Mouse (Mus musculus) liver, adult 2 months (tissue): ENCODE results near the gene Fam83b. TPM values are rescaled to one million over a fixed set of nuclear protein-coding genes. Genes with fewer than 3 reads are reported as not detected.

Experiments used
- DNase-seq: peaks from one replicate; pipeline ENCODE4 v3.0.0-alpha.2; 2011; ENCODE audit warnings: low read depth, low spot score; ENCODE audit errors: extremely low read depth
- H3K27ac ChIP-seq: fragments of 200-500 bp; replicated peaks from 2 replicates; pipeline ENCODE4 v1.5.1; 2012; ENCODE audit warnings: low read depth, mild to moderate bottlenecking, control low read depth, inconsistent platforms, low read length; ENCODE audit not compliant: insufficient read depth
- H3K27me3 ChIP-seq: fragments of 200-500 bp; 2 replicates; pipeline ENCODE4 v1.6.1; 2012; ENCODE audit warnings: mild to moderate bottlenecking, moderate library complexity, low read length, inconsistent platforms; ENCODE audit not compliant: control insufficient read depth, insufficient read depth
- H3K36me3 ChIP-seq: fragments of 200-500 bp; 2 replicates; pipeline ENCODE4 v1.6.1; 2012; ENCODE audit warnings: low read length, inconsistent platforms; ENCODE audit not compliant: control insufficient read depth, insufficient read depth
- H3K4me1 ChIP-seq: fragments of 200-500 bp; 2 replicates; pipeline ENCODE4 v1.6.1; 2011; ENCODE audit warnings: low read length; ENCODE audit not compliant: control insufficient read depth, insufficient read depth
- H3K4me3 ChIP-seq: fragments of 200-500 bp; 2 replicates; pipeline ENCODE4 v1.5.1; 2011; ENCODE audit warnings: low read depth, mild to moderate bottlenecking, control low read depth, low read length, moderate library complexity; ENCODE audit not compliant: insufficient read depth
- H3K79me2 ChIP-seq: fragments of 200-500 bp; 2 replicates; pipeline ENCODE4 v1.6.1; 2012; ENCODE audit warnings: inconsistent platforms, mild to moderate bottlenecking, low read length, moderate library complexity; ENCODE audit not compliant: control insufficient read depth, insufficient read depth
- H3K9ac ChIP-seq: fragments of 200-500 bp; 2 replicates; pipeline ENCODE4 v1.6.1; 2012; ENCODE audit warnings: low read depth, mild to moderate bottlenecking, control low read depth, inconsistent platforms, low read length
- CTCF ChIP-seq: fragments of 200-500 bp; IDR thresholded peaks from 2 replicates; pipeline ENCODE4 v1.5.1; 2011; ENCODE audit warnings: low read depth, low read length, control low read depth
- POLR2A ChIP-seq: fragments of 200-500 bp; IDR thresholded peaks from 2 replicates; pipeline ENCODE4 v1.6.1; 2011; ENCODE audit warnings: low read length, control low read depth; ENCODE audit not compliant: insufficient read depth; ENCODE audit errors: extremely low read depth
- WGBS: fragments of 180-500 bp; shearing (Covaris S2); methylation state at CpG from one replicate; pipeline ENCODE4 v1.1.7; 2018; 5-methylcytosine and 5-hydroxymethylcytosine counted together
- polyA plus RNA-seq: library from polyadenylated mRNA; depleted of rRNA; stranded (reverse); fragments of >200 nt; gene quantifications from 2 replicates; pipeline ENCODE4 v1.2.3, GENCODE M21; 2012; rRNA removed
- total RNA-seq: library from RNA; depleted of rRNA; stranded (reverse); fragments of >200 nt; gene quantifications from 2 replicates; pipeline ENCODE4 v1.2.3, GENCODE M21; 2014; rRNA removed

Fam83b gene
- total and polyA plus RNA-seq, 2 experiments = under 0.01 TPM; not detected in 1

- H3K4me3 ChIP-seq = no peak overlapping the region
- TF ChIP-seq POLR2A (no peak), CTCF (no peak)
- H3K79me2 ChIP-seq = no peaks in the 10 kb centered on the region
- no peaks in the 10 kb centered on the region for H3K4me1 ChIP-seq
- H3K27ac ChIP-seq = no peak overlapping the region
- H3K36me3 ChIP-seq = no peaks in the 10 kb centered on the region
- H3K27me3 ChIP-seq = no peaks in the 10 kb centered on the region
- no peak overlapping the region for H3K9ac ChIP-seq
- DNase-seq = no peak
These were observed 105.4 kb downstream of the Fam83b start for GRCm38 (mm10) chr9:76461547-76461946.

GRCm38 (mm10) chr9:76455703-76456102 lies 111.2 kb downstream of the Fam83b start:
- no peaks in the 10 kb centered on the region for H3K27me3 ChIP-seq
- no peak overlapping the region for H3K9ac ChIP-seq
- no peak overlapping the region for H3K27ac ChIP-seq
- H3K4me1 ChIP-seq = no peaks in the 10 kb centered on the region
- no peaks in the 10 kb centered on the region for H3K79me2 ChIP-seq
- TF ChIP-seq POLR2A (no peak), CTCF (no peak)
- 95% methylated on average over 3 of the region's 3 CpGs for WGBS
- H3K4me3 ChIP-seq = no peak overlapping the region
- no peaks in the 10 kb centered on the region for H3K36me3 ChIP-seq
- no peak for DNase-seq

Other genes with a start within 250 kb of the Fam83b start
- 0.07 and 0.09 TPM in 2 replicates for gene Hcrtr2, start 243.3 kb downstream of the Fam83b start, total RNA-seq
- gene Hcrtr2, start 243.3 kb downstream of the Fam83b start, polyA plus RNA-seq = not detected in 2 replicates